Mouse (Mus musculus) cerebellum, adult (tissue): ENCODE results near the gene Clptm1.

Experiments used
- ATAC-seq: cut with Nextera tagmentation; 2 replicates; pipeline ENCODE4 v1.9.2; 2017; ENCODE audit warnings: mild to moderate bottlenecking, moderate library complexity, mixed read lengths; ENCODE audit not compliant: insufficient number of reproducible peaks, low FRiP score, low TSS enrichment

Gene Clptm1

GRCm38 (mm10) chr7:19664955-19665841 is at the start of gene Clptm1:
Gene Clptm1, minus strand, starts transcription at chr7:19665033.
- peak; percentile 33; the same call in 1 of the 2 replicates for ATAC-seq

GRCm38 (mm10) chr7:19713598-19713997 is 48.8 kb upstream of the Clptm1 start:
- ATAC-seq, result no peak

GRCm38 (mm10) chr7:19713196-19713595 is 48.4 kb upstream of the Clptm1 start:
- ATAC-seq, result no peak

- no peak for ATAC-seq
Measured at GRCm38 (mm10) chr7:19712414-19712813, 47.6 kb upstream of the Clptm1 start.

- no peak for ATAC-seq
Measured at GRCm38 (mm10) chr7:19710650-19711049, 45.8 kb upstream of the Clptm1 start.

GRCm38 (mm10) chr7:19705271-19705670 is 40.4 kb upstream of the Clptm1 start:
- ATAC-seq, result no peak

- no peak for ATAC-seq
Measured at GRCm38 (mm10) chr7:19704475-19704874, 39.6 kb upstream of the Clptm1 start.

GRCm38 (mm10) chr7:19702859-19703555 is 38.2 kb upstream of the Clptm1 start:
- no peak for ATAC-seq

- ATAC-seq, result 0 out of 2 replicates have a peak, but pooled peaks have one; percentile 54
Measured at GRCm38 (mm10) chr7:19701069-19701761, 36.4 kb upstream of the Clptm1 start.

GRCm38 (mm10) chr7:19700299-19701068 is 35.7 kb upstream of the Clptm1 start:
- no peak for ATAC-seq

- no peak for ATAC-seq
Measured at GRCm38 (mm10) chr7:19699827-19700148, 35.0 kb upstream of the Clptm1 start.

GRCm38 (mm10) chr7:19698907-19699826 is 34.3 kb upstream of the Clptm1 start, which contains the start of gene Apoe:
Gene Apoe, minus strand, starts transcription at chr7:19699188.
- ATAC-seq, result no peak

- no peak for ATAC-seq
Measured at GRCm38 (mm10) chr7:19697949-19698906, 33.4 kb upstream of the Clptm1 start.

GRCm38 (mm10) chr7:19696336-19696873 is 31.6 kb upstream of the Clptm1 start:
- no peak for ATAC-seq

GRCm38 (mm10) chr7:19695881-19696280 is 31.0 kb upstream of the Clptm1 start:
- ATAC-seq, result no peak

- no peak for ATAC-seq
Measured at GRCm38 (mm10) chr7:19695213-19695594, 30.4 kb upstream of the Clptm1 start.

- no peak for ATAC-seq
Measured at GRCm38 (mm10) chr7:19694336-19695212, 29.7 kb upstream of the Clptm1 start.
